Mouse (Mus musculus): ENCODE data around the gene Patj. TPM values are rescaled to one million over a fixed set of nuclear protein-coding genes. Genes with fewer than 3 reads are reported as not detected.

The Patj gene
- total RNA-seq, 2 experiments from 2014 or later: 2.4 to 6.2 TPM

DNA sequence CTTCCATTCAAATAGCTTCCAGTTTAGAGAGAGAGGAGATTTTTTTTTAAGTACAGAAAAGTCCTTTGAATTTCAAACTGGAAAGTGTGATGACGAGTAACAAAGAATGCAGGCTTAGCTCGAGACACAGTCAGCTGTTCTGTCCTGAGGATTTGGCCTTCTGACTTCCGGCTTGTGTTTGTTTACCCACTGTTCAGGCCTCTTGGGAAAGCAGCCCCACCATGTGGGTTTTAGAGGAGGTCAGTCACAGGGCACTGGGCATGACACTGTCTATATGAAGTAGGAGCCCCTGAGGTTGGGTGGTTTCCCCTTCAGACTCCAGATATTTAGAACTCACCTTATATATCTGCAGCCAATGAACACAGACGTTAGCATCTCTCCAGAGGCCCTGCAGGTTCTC, 174.3 kb downstream of the Patj start:
- no peak for TF ChIP-seq CTCF (IDR thresholded peaks at IDR 0.05)
- intact Hi-C loops (cut with DNase I): no loop called here
- no peak for DNase-seq
- H3K27ac ChIP-seq: no peak overlapping the region
- H3K4me3 ChIP-seq: no peak overlapping the region

DNA sequence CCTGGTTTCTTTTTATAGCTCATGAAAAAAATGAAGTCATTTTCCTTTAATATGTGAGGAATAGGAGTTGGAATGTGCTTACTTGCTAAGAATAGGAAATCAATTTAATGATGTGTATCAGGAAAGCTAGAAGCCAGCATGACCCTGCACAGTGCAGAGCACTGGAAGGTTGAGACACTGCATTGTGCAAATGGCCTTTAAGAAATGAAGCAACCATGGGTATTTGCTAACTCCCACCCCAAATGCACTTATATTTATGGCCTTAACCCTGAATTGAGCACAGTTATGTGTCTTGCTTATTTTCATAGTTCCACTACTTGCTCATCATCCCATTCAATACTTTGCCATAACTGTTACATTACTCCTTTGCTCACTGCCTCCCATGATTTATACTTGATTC, 181.7 kb downstream of the Patj start:
- TF ChIP-seq CTCF (IDR thresholded peaks at IDR 0.05): no peak
- intact Hi-C loops (cut with DNase I): no loop called here
- H3K4me3 ChIP-seq: no peak overlapping the region
- H3K27ac ChIP-seq: no peak overlapping the region
- no peak for DNase-seq

DNA sequence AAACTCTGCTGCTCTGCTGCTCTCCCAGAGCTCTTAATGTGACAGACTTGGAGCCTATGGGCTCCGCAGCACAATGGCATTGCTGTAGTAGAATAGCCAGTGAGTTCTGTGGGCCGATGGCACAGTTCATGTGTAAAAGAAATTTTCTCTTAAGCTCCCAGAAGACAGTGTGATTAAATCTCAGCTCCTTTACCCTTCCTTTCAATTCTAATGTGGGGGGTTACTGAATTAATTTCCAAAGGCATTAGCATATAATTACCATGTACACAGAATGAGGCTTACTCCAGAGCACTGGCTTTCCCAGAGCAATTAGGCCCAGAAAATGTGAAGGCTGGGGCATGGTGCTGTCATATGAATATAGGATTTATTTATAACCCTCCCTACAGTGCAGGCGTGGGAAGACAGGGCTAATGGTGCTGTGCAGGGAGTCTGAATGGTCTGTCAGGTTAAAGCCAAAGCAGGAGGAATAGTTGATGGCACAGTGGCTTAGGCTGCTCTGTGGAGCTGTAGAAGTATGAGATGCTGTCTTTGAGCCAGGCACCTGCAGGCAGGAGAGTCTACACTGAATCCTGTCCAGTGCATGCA, 182.5 kb downstream of the Patj start:
- no peak for TF ChIP-seq CTCF (IDR thresholded peaks at IDR 0.05)
- Histone ChIP-seq H3K27ac (no peak overlapping the region), H3K4me3 (no peak overlapping the region)
- no peak for DNase-seq
- intact Hi-C loops (cut with DNase I): no loop called here

DNA sequence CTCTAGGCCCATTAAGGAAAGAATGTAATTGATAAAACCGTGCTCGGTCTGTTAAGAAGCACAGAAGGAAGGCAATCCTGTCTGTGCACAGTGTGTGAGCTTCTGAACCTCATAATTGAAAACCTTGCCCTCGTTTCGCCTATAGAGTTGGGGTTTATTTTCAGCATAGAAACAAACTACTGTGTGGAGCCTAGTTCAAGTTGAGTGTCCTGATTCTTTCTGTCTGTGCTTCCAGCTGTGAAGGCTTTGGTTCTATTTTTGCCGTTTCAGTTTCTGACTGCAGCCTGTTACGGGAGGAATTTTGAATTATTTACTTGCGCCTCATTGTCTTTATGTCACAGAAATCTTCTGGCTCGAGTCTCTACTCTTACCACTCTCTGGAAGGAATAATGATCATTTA, 185.9 kb downstream of the Patj start:
- no peak for DNase-seq
- TF ChIP-seq CTCF (IDR thresholded peaks at IDR 0.05): no peak

DNA sequence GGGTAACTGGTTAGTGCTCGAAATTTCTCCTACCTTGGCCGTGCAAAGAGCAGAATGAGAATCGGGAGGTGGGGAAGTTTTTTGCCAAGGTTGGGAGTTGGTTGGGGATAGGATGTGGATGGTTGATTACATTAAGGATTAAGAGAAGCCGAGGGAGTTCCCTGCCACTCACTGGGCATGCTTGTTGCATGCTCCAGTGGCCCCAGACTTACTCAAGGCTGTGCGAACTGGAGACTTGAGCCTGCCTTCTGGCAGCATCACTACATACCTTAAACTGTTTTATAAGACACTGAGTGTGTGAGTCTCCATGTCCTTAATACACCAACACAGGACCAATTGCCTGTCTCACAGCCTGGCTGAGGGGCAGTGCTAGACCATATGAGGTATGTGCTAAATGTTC, 188.4 kb downstream of the Patj start:
- intact Hi-C loops (cut with DNase I): no loop called here
- DNase-seq: no peak
- H3K27ac ChIP-seq: no peak overlapping the region
- H3K4me3 ChIP-seq: no peak overlapping the region
- no peak for TF ChIP-seq CTCF (IDR thresholded peaks at IDR 0.05)

More for the DNA sequence above, 185.9 kb downstream of the Patj start:
- intact Hi-C loops (cut with DNase I): no loop called here
- Histone ChIP-seq H3K27ac (no peak overlapping the region), H3K4me3 (no peak overlapping the region)

DNA sequence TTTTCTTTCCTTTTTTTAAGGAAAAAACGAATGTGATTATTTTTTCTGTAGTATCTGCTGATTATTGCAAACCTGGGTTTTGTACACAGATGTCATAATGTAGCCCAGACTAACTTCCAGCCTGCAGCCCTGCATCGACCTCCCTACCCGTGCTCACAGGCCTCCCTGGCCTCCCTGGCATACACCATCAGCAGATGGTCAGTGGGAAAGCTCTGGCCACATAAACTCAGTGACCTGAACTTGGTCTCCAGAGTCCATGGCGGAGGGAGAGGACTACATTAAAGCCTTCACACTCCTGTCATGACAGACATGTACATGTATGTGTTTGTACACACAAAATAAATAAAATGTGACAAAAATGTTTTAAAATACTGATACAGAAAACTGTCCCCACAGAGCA, 190.7 kb downstream of the Patj start:
- DNase-seq: no peak
- intact Hi-C loops (cut with DNase I): no loop called here
- H3K4me3 ChIP-seq: no peak overlapping the region

DNA sequence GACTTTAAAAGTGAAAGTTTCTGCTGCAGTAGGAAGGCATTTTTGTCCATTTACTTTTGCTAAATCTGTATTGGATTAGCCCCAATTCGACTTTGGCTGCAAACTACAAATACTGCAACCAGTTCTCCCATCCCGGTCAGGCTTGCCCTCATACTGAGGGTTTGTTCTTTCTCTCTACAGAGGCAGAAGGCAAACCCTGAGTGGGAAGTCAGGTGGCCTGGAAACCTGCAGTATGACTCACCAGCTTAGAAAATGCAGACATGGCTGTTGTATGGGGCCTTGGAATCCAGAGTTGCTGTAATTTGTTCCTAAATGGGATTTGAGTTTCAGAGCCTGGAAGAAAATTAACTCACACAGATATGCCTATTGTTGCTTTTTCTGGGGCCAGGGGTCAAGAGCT, 192.1 kb downstream of the Patj start:
- intact Hi-C loops (cut with DNase I): no loop called here

More for the DNA sequence above, 190.7 kb downstream of the Patj start:
- TF ChIP-seq CTCF (IDR thresholded peaks at IDR 0.05): no peak
- no peak overlapping the region for H3K27ac ChIP-seq

DNA sequence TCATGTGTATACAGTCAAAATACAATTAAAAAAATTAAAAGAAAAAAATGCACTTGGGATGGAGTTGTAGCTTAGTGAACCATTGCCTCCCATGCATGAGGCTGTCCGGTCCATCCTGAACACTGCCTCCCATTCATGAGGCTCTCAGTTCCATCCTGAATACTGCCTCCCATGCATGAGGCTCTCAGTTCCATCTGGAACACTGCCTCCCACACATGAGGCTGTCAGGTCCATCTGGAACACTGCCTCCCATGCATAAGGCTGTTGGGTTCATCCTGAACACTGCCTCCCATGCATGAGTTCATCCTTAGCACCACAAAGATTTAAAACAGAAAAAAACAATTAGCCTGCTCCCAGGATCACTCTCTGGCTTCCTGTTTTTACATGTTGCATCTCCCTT, 198.4 kb downstream of the Patj start:
- DNase-seq: no peak
- H3K27ac ChIP-seq: no peak overlapping the region
- intact Hi-C loops (cut with DNase I): no loop called here
- no peak for TF ChIP-seq CTCF (IDR thresholded peaks at IDR 0.05)
- H3K4me3 ChIP-seq: no peak overlapping the region

More for the DNA sequence above, 192.1 kb downstream of the Patj start:
- no peak for DNase-seq
- Histone ChIP-seq H3K4me3 (no peak overlapping the region), H3K27ac (no peak overlapping the region)
- TF ChIP-seq CTCF (IDR thresholded peaks at IDR 0.05): no peak

DNA sequence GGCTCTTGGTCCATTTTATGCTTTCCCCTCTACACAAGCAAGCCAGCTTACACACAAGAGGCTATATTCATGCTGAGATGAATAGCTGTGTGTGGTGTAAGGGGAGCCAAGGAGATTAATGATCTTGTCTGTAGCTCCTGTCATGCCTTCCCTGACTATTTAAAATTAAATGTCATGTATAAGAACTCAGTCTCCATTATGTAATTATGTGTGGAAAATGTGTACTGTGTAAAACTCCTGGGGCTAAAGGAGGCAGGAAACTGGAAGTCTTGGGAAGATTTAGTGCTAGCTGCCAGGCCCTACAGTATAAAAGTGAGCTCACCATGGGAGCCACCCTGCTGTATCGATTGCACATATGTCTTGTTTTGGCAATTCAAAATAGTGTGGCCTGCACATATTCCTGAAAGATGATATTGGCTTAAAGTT, 203.0 kb downstream of the Patj start:
- H3K4me3 ChIP-seq: no peak overlapping the region
- peak overlapping the region; percentile 77 for H3K27ac ChIP-seq
- TF ChIP-seq CTCF (IDR thresholded peaks at IDR 0.05): no peak
- DNase-seq: no peak
- intact Hi-C loops (cut with DNase I): no loop called here

DNA sequence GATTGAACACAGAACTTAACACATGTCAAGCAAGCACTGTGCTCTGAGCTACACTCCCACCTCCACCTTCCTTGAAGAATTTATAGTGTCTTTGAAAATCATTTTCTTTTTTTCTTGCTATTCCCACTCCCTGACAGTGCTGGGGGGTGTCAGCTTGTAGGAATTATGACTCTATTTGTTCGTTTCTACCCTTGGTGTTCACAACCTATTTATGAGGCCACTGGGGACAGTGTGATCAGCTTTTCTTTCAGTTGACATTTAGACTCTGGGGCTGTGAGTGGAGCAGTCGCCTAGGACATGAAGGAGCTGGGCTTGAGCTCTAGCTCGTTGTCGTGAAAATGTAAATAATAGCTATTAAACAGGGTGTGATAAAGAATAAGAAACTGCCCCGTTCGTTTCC, 203.8 kb downstream of the Patj start:
- Histone ChIP-seq H3K4me3 (no peak overlapping the region), H3K27ac (peak overlapping the region; percentile 77)
- intact Hi-C loops (cut with DNase I): no loop called here
- TF ChIP-seq CTCF (IDR thresholded peaks at IDR 0.05): 0 out of 2 replicates have a peak, but pooled peaks have one; percentile 4
- DNase-seq: peak; percentile 22

DNA sequence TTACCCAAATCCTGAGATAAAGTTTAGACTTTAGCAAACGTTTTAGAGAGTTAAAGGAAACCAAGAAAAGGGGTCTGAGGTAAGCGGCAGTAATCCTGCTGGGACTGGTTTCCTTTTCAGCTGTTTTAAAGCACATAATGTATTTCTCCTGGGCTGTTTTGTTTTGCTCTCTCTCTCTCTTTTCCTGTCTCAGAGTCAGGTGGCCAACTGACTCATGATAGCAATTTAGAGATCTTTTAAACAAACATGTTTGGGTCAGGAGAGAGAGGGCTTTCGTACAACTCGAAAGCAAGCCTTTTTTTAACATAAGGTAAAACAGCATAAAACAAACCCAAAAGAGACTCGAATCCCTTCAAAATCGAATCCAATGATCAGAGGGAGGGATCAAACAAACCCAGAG, 207.5 kb downstream of the Patj start:
- H3K4me3 ChIP-seq: no peak overlapping the region
- no peak for DNase-seq
- no peak for TF ChIP-seq CTCF (IDR thresholded peaks at IDR 0.05)
- H3K27ac ChIP-seq: no peak overlapping the region
- intact Hi-C loops (cut with DNase I): no loop called here

DNA sequence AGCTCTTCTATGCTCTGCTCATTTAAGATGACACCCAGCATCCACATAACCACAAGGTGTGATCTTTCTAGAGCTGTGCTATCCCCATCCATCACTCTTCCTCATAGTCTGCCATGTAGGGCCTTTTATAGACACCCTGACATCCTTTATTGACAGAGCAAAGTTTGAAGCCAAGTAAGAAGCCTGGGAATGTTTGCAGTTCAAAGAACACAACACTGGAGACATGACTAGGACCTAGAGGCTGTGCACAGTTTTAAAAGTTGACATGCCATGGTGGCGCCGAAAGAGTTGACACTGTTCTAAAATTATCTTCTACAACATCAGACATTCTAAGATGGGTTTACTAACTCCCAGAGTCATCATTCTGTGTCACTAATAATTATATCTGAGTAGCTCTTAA, 214.9 kb downstream of the Patj start:
- intact Hi-C loops (cut with DNase I): no loop called here
- Histone ChIP-seq H3K4me3 (no peak overlapping the region), H3K27ac (no peak overlapping the region)
- no peak for DNase-seq
- no peak for TF ChIP-seq CTCF (IDR thresholded peaks at IDR 0.05)

DNA sequence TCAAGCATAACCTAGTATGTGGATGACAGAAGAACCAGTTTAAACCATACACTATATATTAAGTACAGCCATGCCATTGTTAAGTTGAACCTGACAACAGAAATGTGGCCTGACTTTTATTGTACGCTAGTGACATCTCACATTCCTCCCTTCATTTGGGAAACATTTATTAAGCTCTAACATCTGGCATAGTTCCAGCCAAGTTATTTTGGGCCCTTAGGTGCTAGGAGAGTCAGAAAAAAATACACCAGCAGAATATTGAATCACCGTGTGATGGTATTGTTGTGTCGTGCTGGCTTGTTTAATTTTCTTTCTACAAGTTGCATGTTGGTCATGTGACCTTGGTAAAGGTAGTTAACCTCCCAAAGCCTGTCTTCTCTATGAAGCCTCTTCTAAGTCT, 218.8 kb downstream of the Patj start:
- Histone ChIP-seq H3K4me3 (no peak overlapping the region), H3K27ac (no peak overlapping the region)
- no peak for DNase-seq
- intact Hi-C loops (cut with DNase I): no loop called here
- TF ChIP-seq CTCF (IDR thresholded peaks at IDR 0.05): no peak

DNA sequence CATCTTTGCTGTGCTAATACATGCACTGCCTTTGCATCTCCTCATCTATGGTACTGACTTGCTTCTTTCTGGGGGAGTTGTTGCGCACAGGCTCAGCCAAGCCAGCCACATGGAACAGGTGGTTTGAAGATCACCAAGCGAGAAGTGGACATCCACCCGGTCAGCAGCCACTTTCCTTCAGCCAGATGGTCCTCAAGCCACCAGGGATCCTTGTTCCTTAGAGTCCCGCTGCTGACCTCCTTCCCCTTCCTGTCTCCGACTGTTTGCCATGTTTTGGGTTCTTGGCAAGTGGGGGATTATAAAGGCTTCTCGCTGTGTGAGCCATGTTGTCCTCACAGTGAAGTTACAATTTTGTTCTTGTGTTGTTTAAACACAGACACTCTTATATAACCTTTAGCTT, 223.6 kb downstream of the Patj start:
- Histone ChIP-seq H3K27ac (no peak overlapping the region), H3K4me3 (no peak overlapping the region)
- no peak for TF ChIP-seq CTCF (IDR thresholded peaks at IDR 0.05)
- no peak for DNase-seq
- intact Hi-C loops (cut with DNase I): no loop called here

All from gastrocnemius, adult 2 months (tissue).